Mouse (Mus musculus) myocyte (in vitro differentiated cells): ENCODE data around the gene Elmod2.

Experiments used
- CEBPB ChIP-seq: IDR thresholded peaks from 2 replicates; pipeline ENCODE4 v1.6.1; 2011; ENCODE audit warnings: mild to moderate bottlenecking, moderate library complexity; ENCODE audit not compliant: poor library complexity, insufficient read depth, severe bottlenecking
- E2F4 ChIP-seq: IDR thresholded peaks from one replicate; pipeline ENCODE4 v1.6.1; 2011; ENCODE audit warnings: mild to moderate bottlenecking, control low read depth, moderate library complexity; ENCODE audit not compliant: insufficient read depth
- MAX ChIP-seq: IDR thresholded peaks from one replicate; pipeline ENCODE4 v1.6.1; 2011; ENCODE audit warnings: low read depth, mild to moderate bottlenecking, control low read depth
- MYOD1 ChIP-seq, 3 experiments: IDR thresholded peaks; one replicate each; pipeline ENCODE4 v1.6.1; 2011; ENCODE audit warnings: control low read depth in 2 of 3, low read depth in 2 of 3, mild to moderate bottlenecking in 2 of 3, moderate library complexity in 1 of 3; ENCODE audit not compliant: insufficient read length in 2 of 3, control insufficient read depth in 1 of 3
- MYOG ChIP-seq, 3 experiments: IDR thresholded peaks; one replicate each; pipeline ENCODE4 v1.6.1; 2011; ENCODE audit warnings: control low read depth in 2 of 3, low read depth in 2 of 3, mild to moderate bottlenecking in 2 of 3; ENCODE audit not compliant: insufficient read length in 2 of 3, control insufficient read depth in 1 of 3, insufficient read depth in 1 of 3
- POLR2A ChIP-seq: IDR thresholded peaks from one replicate; pipeline ENCODE4 v1.6.1; 2011; ENCODE audit warnings: low read depth, mild to moderate bottlenecking, control low read depth, moderate library complexity; ENCODE audit not compliant: insufficient read length
- POLR2AphosphoS2 ChIP-seq: IDR thresholded peaks from one replicate; pipeline ENCODE4 v1.6.1; 2011; ENCODE audit warnings: low read depth, control low read depth; ENCODE audit not compliant: insufficient read length
- TCF12 ChIP-seq: IDR thresholded peaks from one replicate; pipeline ENCODE4 v1.6.1; 2011; ENCODE audit warnings: mild to moderate bottlenecking, control low read depth; ENCODE audit not compliant: poor library complexity, insufficient read depth, severe bottlenecking
- USF1 ChIP-seq: IDR thresholded peaks from one replicate; pipeline ENCODE4 v1.6.1; 2011; ENCODE audit warnings: low read depth, mild to moderate bottlenecking, control low read depth, moderate library complexity

DNA sequence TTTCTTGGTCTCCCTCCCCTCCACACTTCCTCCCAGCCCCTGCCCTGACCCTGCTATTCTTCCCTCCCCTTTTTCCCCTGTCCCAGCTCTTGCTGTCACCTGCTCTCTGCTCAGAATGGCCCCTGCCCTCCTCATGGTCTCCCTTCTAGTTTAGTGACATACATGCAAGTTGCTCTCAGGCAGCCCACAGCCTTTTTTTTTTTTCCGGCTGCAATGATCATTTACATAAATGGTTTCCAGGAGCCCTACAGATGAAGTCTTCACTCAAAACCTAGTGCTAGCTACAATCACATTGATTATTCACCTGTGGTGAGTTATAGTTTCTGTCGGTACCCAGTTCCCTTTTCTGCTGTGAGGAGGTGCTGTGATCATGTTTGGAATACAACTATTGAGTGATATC, 48.7 kb upstream of the Elmod2 start:
- TF ChIP-seq POLR2AphosphoS2 (no peak), MYOG (IDR thresholded peaks at IDR 0.05; ENCODE audit: control insufficient read depth in 1 of 3, insufficient read depth in 1 of 3, insufficient read length in 2 of 3, low read depth in 2 of 3) (no peak), E2F4 (no peak), POLR2A (no peak), CEBPB (no peak), MYOD1 (IDR thresholded peaks at IDR 0.05; ENCODE audit: control insufficient read depth in 1 of 3, insufficient read length in 2 of 3, low read depth in 2 of 3) (no peak), USF1 (no peak), TCF12 (no peak), MAX (no peak)
